Mouse (Mus musculus) heart, adult 2 months (tissue): ENCODE data around the gene Nme6.

Source experiments
- CTCF ChIP-seq: fragments of 200-600 bp; IDR thresholded peaks from 2 replicates; pipeline ENCODE4 v1.8.1; 2022; ENCODE audit warnings: antibody characterized with exemption, mild to moderate bottlenecking, moderate library complexity
- EP300 ChIP-seq: fragments of 200-500 bp; IDR thresholded peaks from 2 replicates; pipeline ENCODE4 v1.6.1; 2011; ENCODE audit warnings: low read depth, low read length, control low read depth; ENCODE audit not compliant: insufficient read depth
- POLR2A ChIP-seq: fragments of 200-500 bp; IDR thresholded peaks from 2 replicates; pipeline ENCODE4 v1.6.1; 2011; ENCODE audit warnings: mild to moderate bottlenecking, low read depth, low read length, control low read depth; ENCODE audit not compliant: insufficient read depth

GRCm38 (mm10) chr9:109833088-109833412, 501 bp downstream of the Nme6 start:
- no peak for TF ChIP-seq CTCF
- TF ChIP-seq POLR2A = no peak
- TF ChIP-seq EP300 = no peak
